Mouse (Mus musculus) liver, embryonic 15.5 days (tissue): ENCODE results near the gene Tmem91. TPM values are rescaled to one million over a fixed set of nuclear protein-coding genes. Genes with fewer than 3 reads are reported as not detected.

Experiments used
- ATAC-seq: fragments of 200-750 bp; cut with Nextera tagmentation; 2 replicates; pipeline ENCODE4 v1.8.0; 2017; ENCODE audit warnings: moderate number of reproducible peaks, mild to moderate bottlenecking, moderate library complexity; ENCODE audit not compliant: insufficient read depth
- H3K27ac ChIP-seq: fragments of 300-500 bp; sonication (generic); replicated peaks from 2 replicates; pipeline ENCODE4 v1.5.1; 2015; ENCODE audit warnings: mild to moderate bottlenecking, inconsistent platforms
- H3K27me3 ChIP-seq: fragments of 300-500 bp; sonication (generic); 2 replicates; pipeline ENCODE4 v1.6.1; 2015; ENCODE audit warnings: mild to moderate bottlenecking, inconsistent platforms
- H3K36me3 ChIP-seq: fragments of 300-500 bp; sonication (generic); replicated peaks from 2 replicates; pipeline ENCODE4 v1.6.1; 2015; ENCODE audit warnings: moderate library complexity, mild to moderate bottlenecking, inconsistent platforms
- H3K4me1 ChIP-seq: fragments of 300-500 bp; sonication (generic); replicated peaks from 2 replicates; pipeline ENCODE4 v1.6.1; 2015; ENCODE audit warnings: inconsistent platforms
- H3K4me2 ChIP-seq: fragments of 300-500 bp; sonication (generic); 2 replicates; pipeline ENCODE4 v1.6.1; 2015; ENCODE audit warnings: moderate library complexity, mild to moderate bottlenecking, inconsistent platforms
- H3K4me3 ChIP-seq: fragments of 300-500 bp; sonication (generic); replicated peaks from 2 replicates; pipeline ENCODE4 v1.5.1; 2015; ENCODE audit warnings: mild to moderate bottlenecking, inconsistent platforms
- H3K9ac ChIP-seq: fragments of 300-500 bp; sonication (generic); 2 replicates; pipeline ENCODE4 v1.6.1; 2015; ENCODE audit warnings: moderate library complexity, mild to moderate bottlenecking, inconsistent platforms
- H3K9me3 ChIP-seq: fragments of 300-500 bp; sonication (generic); replicated peaks from 2 replicates; pipeline ENCODE4 v1.6.1; 2016; ENCODE audit warnings: inconsistent platforms
- WGBS: fragments of 180-500 bp; shearing (Covaris S2); methylation state at CpG from one replicate; pipeline ENCODE4 v1.1.7; 2015; ENCODE audit warnings: mixed read lengths; ENCODE audit not compliant: insufficient replicate concordance; 5-methylcytosine and 5-hydroxymethylcytosine counted together
- polyA plus RNA-seq: library from polyadenylated mRNA; unstranded; fragments of >200 nt; fragmentation: Nextera tagmentation; extraction: Ambion mirVana; gene quantifications from 2 replicates; pipeline ENCODE4 v1.2.1, GENCODE M21; 2015

The Tmem91 gene
- polyA plus RNA-seq, 1 experiment from 2014 or later, result 1.0 TPM

GRCm38 (mm10) chr7:25681341-25682231 is 6.6 kb upstream of the Tmem91 start:
- Histone ChIP-seq H3K9ac (peak overlapping the region; percentile 72), H3K27ac (peak overlapping the region; percentile 97)
- WGBS, result 13% methylated on average over 15 of the region's 15 CpGs

GRCm38 (mm10) chr7:25680514-25681258 is 5.7 kb upstream of the Tmem91 start, which contains the start of gene B9d2:
B9d2 (plus strand) TSS chr7:25680780.
- peak within 1 kb of the TSS; percentile 97 for H3K27ac ChIP-seq
- peaks cover 10% of the 10 kb centered on the region for H3K27me3 ChIP-seq
- H3K9ac ChIP-seq, result peak within 1 kb of the TSS; percentile 72
- peaks cover 67% of the 10 kb centered on the region for H3K4me1 ChIP-seq
- under 1% methylated on average over 46 of the region's 46 CpGs for WGBS
- H3K9me3 ChIP-seq, result no peaks in the 10 kb centered on the region
- no peaks in the 10 kb centered on the region for H3K36me3 ChIP-seq
- peak within 1 kb of the TSS; percentile 73 for H3K4me2 ChIP-seq
- H3K4me3 ChIP-seq, result peak within 1 kb of the TSS; percentile 77
- peak; percentile 95 for ATAC-seq

More at GRCm38 (mm10) chr7:25681341-25682231, 6.6 kb upstream of the Tmem91 start:
- ATAC-seq, result no peak
- peaks cover 1% of the 10 kb centered on the region for H3K27me3 ChIP-seq
- H3K4me3 ChIP-seq, result peak overlapping the region; percentile 77
- H3K4me1 ChIP-seq, result peaks cover 76% of the 10 kb centered on the region
- H3K9me3 ChIP-seq, result no peaks in the 10 kb centered on the region
- H3K4me2 ChIP-seq, result peak overlapping the region; percentile 73
- H3K36me3 ChIP-seq, result no peaks in the 10 kb centered on the region

- Histone ChIP-seq H3K9ac (peak overlapping the region; percentile 72), H3K9me3 (no peaks in the 10 kb centered on the region), H3K4me2 (peak overlapping the region; percentile 73), H3K4me1 (peaks cover 65% of the 10 kb centered on the region), H3K27ac (peak overlapping the region; percentile 97), H3K4me3 (peak overlapping the region; percentile 77), H3K27me3 (peaks cover 17% of the 10 kb centered on the region), H3K36me3 (no peaks in the 10 kb centered on the region)
- no peak for ATAC-seq
- 2% methylated on average over 6 of the region's 6 CpGs for WGBS
These were observed 5.0 kb upstream of the Tmem91 start for GRCm38 (mm10) chr7:25679971-25680370.

GRCm38 (mm10) chr7:25677013-25677412 is 2.0 kb upstream of the Tmem91 start:
- Histone ChIP-seq H3K27me3 (peaks cover 41% of the 10 kb centered on the region), H3K9ac (no peak overlapping the region), H3K27ac (no peak overlapping the region), H3K4me2 (no peak overlapping the region), H3K4me1 (peaks cover 45% of the 10 kb centered on the region), H3K36me3 (no peaks in the 10 kb centered on the region), H3K9me3 (no peaks in the 10 kb centered on the region), H3K4me3 (no peak overlapping the region)
- no peak for ATAC-seq
- 83% methylated on average over 7 of the region's 7 CpGs for WGBS

GRCm38 (mm10) chr7:25676085-25676781 is 1.3 kb upstream of the Tmem91 start:
- H3K4me3 ChIP-seq, result no peak overlapping the region
- no peak overlapping the region for H3K9ac ChIP-seq
- H3K4me1 ChIP-seq, result peaks cover 37% of the 10 kb centered on the region
- H3K4me2 ChIP-seq, result no peak overlapping the region
- H3K9me3 ChIP-seq, result no peaks in the 10 kb centered on the region
- WGBS, result 75% methylated on average over 15 of the region's 15 CpGs
- H3K27ac ChIP-seq, result no peak overlapping the region
- H3K36me3 ChIP-seq, result no peaks in the 10 kb centered on the region
- peaks cover 41% of the 10 kb centered on the region for H3K27me3 ChIP-seq
- ATAC-seq, result no peak

- WGBS, result 51% methylated on average over 6 of the region's 6 CpGs
- Histone ChIP-seq H3K36me3 (no peaks in the 10 kb centered on the region), H3K27ac (no peak overlapping the region), H3K27me3 (peaks cover 41% of the 10 kb centered on the region), H3K4me2 (peak overlapping the region; percentile 66), H3K9me3 (no peaks in the 10 kb centered on the region), H3K9ac (no peak overlapping the region), H3K4me1 (peaks cover 32% of the 10 kb centered on the region), H3K4me3 (no peak overlapping the region)
- no peak for ATAC-seq
These were observed 439 bp upstream of the Tmem91 start for GRCm38 (mm10) chr7:25675405-25675804.

GRCm38 (mm10) chr7:25674297-25674696 is 669 bp downstream of the Tmem91 start:
- Histone ChIP-seq H3K36me3 (no peaks in the 10 kb centered on the region), H3K4me1 (peaks cover 21% of the 10 kb centered on the region), H3K27me3 (peaks cover 41% of the 10 kb centered on the region), H3K4me3 (peak overlapping the region; percentile 39), H3K9ac (no peak overlapping the region), H3K9me3 (no peaks in the 10 kb centered on the region), H3K27ac (no peak overlapping the region), H3K4me2 (peak overlapping the region; percentile 66)
- ATAC-seq, result no peak
- 15% methylated on average over 9 of the region's 9 CpGs for WGBS

- no peak overlapping the region for H3K27ac ChIP-seq
- WGBS, result 44% methylated on average over 4 of the region's 4 CpGs
- peaks cover 14% of the 10 kb centered on the region for H3K4me1 ChIP-seq
- H3K9me3 ChIP-seq, result no peaks in the 10 kb centered on the region
- no peak overlapping the region for H3K9ac ChIP-seq
- H3K36me3 ChIP-seq, result peaks cover 14% of the 10 kb centered on the region
- ATAC-seq, result no peak
- no peak overlapping the region for H3K4me2 ChIP-seq
- H3K27me3 ChIP-seq, result peaks cover 41% of the 10 kb centered on the region
- no peak overlapping the region for H3K4me3 ChIP-seq
These were observed 2.5 kb downstream of the Tmem91 start for GRCm38 (mm10) chr7:25672442-25672841.

GRCm38 (mm10) chr7:25671686-25672085 is 3.3 kb downstream of the Tmem91 start:
- Histone ChIP-seq H3K27ac (no peak overlapping the region), H3K36me3 (peaks cover 18% of the 10 kb centered on the region), H3K9ac (no peak overlapping the region), H3K4me2 (no peak overlapping the region), H3K9me3 (no peaks in the 10 kb centered on the region), H3K4me3 (no peak overlapping the region), H3K27me3 (peaks cover 41% of the 10 kb centered on the region), H3K4me1 (peaks cover 14% of the 10 kb centered on the region)
- WGBS, result 65% methylated on average over 2 of the region's 2 CpGs
- ATAC-seq, result no peak

GRCm38 (mm10) chr7:25670096-25670495 is 4.9 kb downstream of the Tmem91 start:
- Histone ChIP-seq H3K9ac (no peak overlapping the region), H3K27me3 (peaks cover 25% of the 10 kb centered on the region), H3K36me3 (peaks cover 32% of the 10 kb centered on the region), H3K4me1 (peaks cover 11% of the 10 kb centered on the region), H3K27ac (no peak overlapping the region), H3K9me3 (no peaks in the 10 kb centered on the region), H3K4me2 (no peak overlapping the region), H3K4me3 (no peak overlapping the region)
- 61% methylated on average over 4 of the region's 4 CpGs for WGBS
- ATAC-seq, result no peak
